Mouse (Mus musculus): ENCODE results near the gene Mettl25. TPM values are rescaled to one million over a fixed set of nuclear protein-coding genes. Genes with fewer than 3 reads are reported as not detected.

Gene Mettl25
- polyA plus RNA-seq, 1 experiment from 2014 or later, result 13.1 TPM

DNA sequence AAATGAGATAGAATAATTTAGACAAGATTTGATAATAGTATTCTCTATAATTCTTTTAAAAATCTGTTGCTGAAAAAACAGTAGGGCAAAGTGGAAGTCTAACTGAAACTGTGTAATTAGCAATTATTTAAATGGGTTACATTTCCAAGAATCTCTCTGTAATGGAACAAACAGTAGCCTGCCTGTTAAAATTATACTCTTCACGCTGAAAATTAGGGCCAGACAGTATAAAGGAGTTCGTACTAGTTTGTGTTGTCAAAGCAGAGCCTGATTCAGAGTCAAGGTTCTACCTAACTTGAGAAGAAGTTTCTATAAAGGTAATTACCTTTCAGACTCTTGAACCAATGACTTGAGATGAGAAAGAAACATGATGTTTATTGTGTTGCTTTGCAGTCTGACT is 113.4 kb downstream of the Mettl25 start:
- H3K9me3 ChIP-seq, result no peaks in the 10 kb centered on the region
- no peaks in the 10 kb centered on the region for H3K4me1 ChIP-seq
- no peaks in the 10 kb centered on the region for H3K27me3 ChIP-seq (replicated peaks; ENCODE audit: low read depth, poor library complexity, severe bottlenecking)
- H3K27ac ChIP-seq (replicated peaks), result no peak overlapping the region
- WGBS, result 77% methylated on average over 2 of the region's 2 CpGs
- no peak overlapping the region for H3K4me3 ChIP-seq
- no peaks in the 10 kb centered on the region for H3K36me3 ChIP-seq (replicated peaks)
- DNase-seq (ENCODE audit: low spot score), result no peak

DNA sequence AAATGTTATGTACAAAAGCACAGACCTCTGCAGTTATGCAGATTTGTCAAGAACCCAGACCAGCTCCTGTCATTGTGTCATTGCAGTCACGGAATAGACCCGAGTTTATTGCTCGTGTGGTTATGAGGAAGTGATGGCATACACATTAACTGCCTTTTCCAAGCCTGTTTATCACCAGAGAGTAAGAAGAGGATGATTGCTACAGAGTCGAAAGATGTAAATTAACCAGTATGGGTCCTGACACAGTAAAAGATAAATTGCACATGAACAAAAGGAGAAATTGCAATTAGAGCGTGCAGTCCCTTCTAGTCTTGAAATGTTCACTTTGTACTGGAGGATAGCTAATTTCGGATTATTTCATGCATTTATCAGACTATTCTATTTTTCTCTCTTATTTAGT is 113.8 kb downstream of the Mettl25 start:
- 84% methylated on average over 6 of the region's 6 CpGs for WGBS
- Histone ChIP-seq H3K9me3 (no peaks in the 10 kb centered on the region), H3K27me3 (replicated peaks; ENCODE audit: low read depth, poor library complexity, severe bottlenecking) (no peaks in the 10 kb centered on the region), H3K27ac (replicated peaks) (no peak overlapping the region), H3K36me3 (replicated peaks) (no peaks in the 10 kb centered on the region), H3K4me1 (no peaks in the 10 kb centered on the region), H3K4me3 (no peak overlapping the region)
- DNase-seq (ENCODE audit: low spot score), result no peak

DNA sequence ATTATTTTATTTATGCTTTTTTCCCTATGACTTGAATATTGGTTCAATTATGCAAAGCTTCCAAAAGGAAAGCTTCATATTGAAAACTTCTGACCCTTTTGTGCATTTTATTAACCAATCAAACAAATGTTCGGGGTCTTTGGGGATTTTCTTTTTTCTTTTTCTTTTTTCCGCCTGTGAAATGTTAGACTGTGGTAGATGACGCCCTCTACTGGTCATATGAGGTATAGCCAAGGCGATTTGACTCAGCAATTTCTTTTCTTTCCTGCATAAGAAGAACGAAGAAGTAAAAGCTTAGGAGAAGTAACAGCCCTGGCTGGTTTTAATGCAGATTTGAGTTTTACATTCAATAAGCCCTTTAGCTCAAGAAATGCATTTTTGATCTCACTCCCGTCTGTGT is 126.3 kb downstream of the Mettl25 start:
- peak; percentile 36 for DNase-seq (ENCODE audit: low spot score)
- Histone ChIP-seq H3K4me1 (0 out of 2 replicates have a peak, but pooled peaks cover 6% of the 10 kb centered on the region), H3K36me3 (replicated peaks) (no peaks in the 10 kb centered on the region), H3K27ac (replicated peaks) (no peak overlapping the region), H3K9me3 (no peaks in the 10 kb centered on the region), H3K4me3 (no peak overlapping the region), H3K27me3 (replicated peaks; ENCODE audit: low read depth, poor library complexity, severe bottlenecking) (no peaks in the 10 kb centered on the region)
- WGBS, result 13% methylated on average over 6 of the region's 6 CpGs

DNA sequence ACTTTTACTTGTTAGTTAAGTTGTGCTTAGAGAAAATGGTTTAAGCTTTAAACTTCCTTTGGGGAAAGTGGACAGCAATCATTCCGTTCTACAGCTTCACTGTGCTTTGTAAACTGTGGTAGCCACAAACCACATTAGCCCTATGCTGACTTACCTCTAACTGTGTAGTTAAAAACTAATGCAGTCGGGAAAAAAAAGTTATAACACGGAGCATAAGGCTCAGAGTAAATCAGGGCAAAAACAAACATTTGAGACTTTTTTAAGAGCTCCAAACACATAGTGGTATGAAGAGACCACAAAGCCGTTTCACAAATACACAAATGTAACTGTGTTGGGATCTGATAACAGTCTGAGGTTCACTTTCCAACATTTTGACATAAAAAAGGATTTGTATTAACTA is 126.8 kb downstream of the Mettl25 start:
- WGBS, result 70% methylated on average over 4 of the region's 4 CpGs
- no peak for DNase-seq (ENCODE audit: low spot score)

DNA sequence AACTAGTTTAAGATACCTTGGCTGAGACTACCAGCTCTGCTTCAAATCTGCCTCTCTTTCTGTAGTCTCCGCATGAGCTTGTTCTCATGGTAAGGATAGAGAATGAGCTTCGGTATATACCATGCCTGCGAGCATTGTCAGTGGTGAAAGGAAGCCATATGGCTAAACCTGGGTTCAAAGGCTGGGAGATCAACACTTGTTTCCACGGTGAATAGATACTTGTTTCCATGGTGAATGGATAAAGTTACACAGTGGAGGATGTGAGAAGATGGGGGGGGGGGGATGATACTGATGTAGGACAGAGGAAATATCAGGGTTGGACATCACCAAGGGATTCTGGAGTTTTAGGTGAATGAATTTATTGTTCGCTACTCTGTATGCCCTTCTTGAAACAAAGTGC is 128.0 kb downstream of the Mettl25 start:
- no peak for DNase-seq (ENCODE audit: low spot score)
- WGBS, result 69% methylated on average over 5 of the region's 5 CpGs
- 0 out of 2 replicates have a peak, but pooled peaks cover 6% of the 10 kb centered on the region for H3K4me1 ChIP-seq
- H3K9me3 ChIP-seq, result no peaks in the 10 kb centered on the region
- no peaks in the 10 kb centered on the region for H3K27me3 ChIP-seq (replicated peaks; ENCODE audit: low read depth, poor library complexity, severe bottlenecking)
- H3K4me3 ChIP-seq, result no peak overlapping the region
- H3K36me3 ChIP-seq (replicated peaks), result no peaks in the 10 kb centered on the region
- H3K27ac ChIP-seq (replicated peaks), result no peak overlapping the region

More for the DNA sequence above, 126.8 kb downstream of the Mettl25 start:
- Histone ChIP-seq H3K4me3 (no peak overlapping the region), H3K27me3 (replicated peaks; ENCODE audit: low read depth, poor library complexity, severe bottlenecking) (no peaks in the 10 kb centered on the region), H3K9me3 (no peaks in the 10 kb centered on the region), H3K36me3 (replicated peaks) (no peaks in the 10 kb centered on the region), H3K27ac (replicated peaks) (no peak overlapping the region), H3K4me1 (0 out of 2 replicates have a peak, but pooled peaks cover 6% of the 10 kb centered on the region)

Other genes starting within 250 kb of the Mettl25 start
- gene Ccdc59, start 313 bp downstream of the Mettl25 start, polyA plus RNA-seq (2016; fragmentation: Nextera tagmentation; extraction: Ambion mirVana), result 55.6 and 57.6 TPM in 2 replicates